Mouse (Mus musculus) brain, adult 2 months (tissue): ENCODE measurements around the gene Palm2.

Experiments used
- DNase-seq: peaks from one replicate; pipeline ENCODE4 v3.0.0; 2011; ENCODE audit warnings: low read depth, low spot score

Palm2 gene

GRCm38 (mm10) chr4:57666101-57666500 lies 232.1 kb downstream of the Palm2 start:
- DNase-seq: peak; percentile 35

GRCm38 (mm10) chr4:57670813-57671469 lies 236.9 kb downstream of the Palm2 start:
- peak; percentile 62 for DNase-seq

GRCm38 (mm10) chr4:57672541-57672940 lies 238.5 kb downstream of the Palm2 start:
- no peak for DNase-seq

- DNase-seq: peak; percentile 89
These were observed 239.2 kb downstream of the Palm2 start for GRCm38 (mm10) chr4:57672996-57673906.

GRCm38 (mm10) chr4:57674351-57674750 lies 240.3 kb downstream of the Palm2 start:
- DNase-seq: no peak

GRCm38 (mm10) chr4:57675387-57675786 lies 241.3 kb downstream of the Palm2 start:
- peak; percentile 35 for DNase-seq

- no peak for DNase-seq
These were observed 243.9 kb downstream of the Palm2 start for GRCm38 (mm10) chr4:57677916-57678315.

- no peak for DNase-seq
These were observed 245.0 kb downstream of the Palm2 start for GRCm38 (mm10) chr4:57678991-57679457.

- no peak for DNase-seq
These were observed 246.1 kb downstream of the Palm2 start for GRCm38 (mm10) chr4:57680186-57680585.

- DNase-seq: peak; percentile 34
These were observed 247.5 kb downstream of the Palm2 start for GRCm38 (mm10) chr4:57681511-57681910.

GRCm38 (mm10) chr4:57682341-57682740 lies 248.3 kb downstream of the Palm2 start:
- DNase-seq: no peak

- peak; percentile 50 for DNase-seq
These were observed 248.9 kb downstream of the Palm2 start for GRCm38 (mm10) chr4:57682944-57683343.

GRCm38 (mm10) chr4:57684676-57685215 lies 250.7 kb downstream of the Palm2 start:
- no peak for DNase-seq

GRCm38 (mm10) chr4:57686736-57687135 lies 252.7 kb downstream of the Palm2 start:
- DNase-seq: no peak

GRCm38 (mm10) chr4:57687583-57687982 lies 253.5 kb downstream of the Palm2 start:
- DNase-seq: peak; percentile 74

GRCm38 (mm10) chr4:57688131-57688530 lies 254.1 kb downstream of the Palm2 start:
- no peak for DNase-seq

- DNase-seq: no peak
These were observed 256.0 kb downstream of the Palm2 start for GRCm38 (mm10) chr4:57690001-57690400.

GRCm38 (mm10) chr4:57690805-57691204 lies 256.8 kb downstream of the Palm2 start:
- no peak for DNase-seq

GRCm38 (mm10) chr4:57694356-57695136 lies 260.5 kb downstream of the Palm2 start:
- no peak for DNase-seq

GRCm38 (mm10) chr4:57696955-57697354 lies 262.9 kb downstream of the Palm2 start:
- peak; percentile 19 for DNase-seq

- DNase-seq: peak; percentile 72
These were observed 264.0 kb downstream of the Palm2 start for GRCm38 (mm10) chr4:57697918-57698611.
